Mouse (Mus musculus) spleen, adult 2 months (tissue): ENCODE data around the gene Fgfr2.

ENCODE experiments used
- CTCF ChIP-seq: fragments of 200-500 bp; IDR thresholded peaks from 2 replicates; pipeline ENCODE4 v1.5.1; 2011; ENCODE audit warnings: mild to moderate bottlenecking, inconsistent platforms; ENCODE audit not compliant: insufficient read depth, insufficient read length, insufficient replicate concordance; ENCODE audit errors: extremely low read depth
- POLR2A ChIP-seq: fragments of 200-500 bp; IDR thresholded peaks from 2 replicates; pipeline ENCODE4 v1.6.1; 2011; ENCODE audit warnings: low read depth, low read length, inconsistent platforms

DNA sequence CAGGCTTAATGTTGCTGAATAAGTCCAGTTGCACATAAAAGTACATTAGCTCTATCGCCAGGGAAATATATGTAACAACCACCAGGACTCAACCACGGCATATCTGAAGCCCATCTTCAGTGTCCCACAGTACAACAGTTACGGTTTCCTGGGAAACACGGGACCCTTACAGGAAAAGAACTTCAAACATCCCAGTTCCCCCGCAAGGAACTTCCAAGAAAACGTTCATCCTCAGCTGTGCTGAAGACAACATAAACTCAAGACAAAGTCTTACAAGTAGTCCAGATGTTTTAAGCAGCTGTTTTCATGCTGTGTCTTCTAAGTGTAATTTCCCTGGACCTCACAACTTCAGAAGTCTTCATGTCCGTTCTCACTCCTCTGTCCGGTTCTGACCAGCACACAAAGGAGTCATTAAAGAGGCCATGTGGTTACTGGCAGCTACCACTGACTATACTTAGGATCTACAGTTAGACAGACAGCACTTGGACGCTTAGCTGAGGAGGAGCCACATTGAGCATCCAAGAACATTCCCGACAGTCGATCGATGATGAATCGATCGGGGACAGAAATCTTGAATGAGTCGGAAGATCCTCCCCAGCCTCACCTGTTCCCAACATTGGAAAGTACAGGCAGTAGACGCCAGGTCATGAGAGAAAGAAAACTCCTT, 1713.7 kb downstream of the Fgfr2 start:
- TF ChIP-seq CTCF (no peak), POLR2A (no peak)
